Mouse (Mus musculus): ENCODE results near the gene Zfp740. TPM values are rescaled to one million over a fixed set of nuclear protein-coding genes. Genes with fewer than 3 reads are reported as not detected.

Zfp740 gene
- total RNA-seq, 2 experiments from 2014 or later = 39.0 to 39.8 TPM

Other genes with a start within 250 kb of the Zfp740 start
- not detected in 2 replicates for gene Krt78, start 249.0 kb upstream of the Zfp740 start, total RNA-seq (2014; fragmentation: Nextera tagmentation)
- not detected in 2 replicates for gene Krt78, start 249.0 kb upstream of the Zfp740 start, total RNA-seq (2017)
- gene Krt8, start 198.8 kb upstream of the Zfp740 start, total RNA-seq (2014; fragmentation: Nextera tagmentation) = 0.17 and 1.5 TPM in 2 replicates
- 0.27 TPM in 1 of 2 replicates, not detected in the other for gene Krt8, start 198.8 kb upstream of the Zfp740 start, total RNA-seq (2017)
- gene Krt18, start 175.1 kb upstream of the Zfp740 start, total RNA-seq (2014; fragmentation: Nextera tagmentation) = 8.3 TPM in 1 of 2 replicates, not detected in the other
- gene Krt18, start 175.1 kb upstream of the Zfp740 start, total RNA-seq (2017) = 7.2 and 11.5 TPM in 2 replicates
- 328 and 355 TPM in 2 replicates for gene Eif4b, start 129.5 kb upstream of the Zfp740 start, total RNA-seq (2014; fragmentation: Nextera tagmentation)
- 527 and 549 TPM in 2 replicates for gene Eif4b, start 129.5 kb upstream of the Zfp740 start, total RNA-seq (2017)
- not detected in 2 replicates for gene Tns2, start 102.8 kb upstream of the Zfp740 start, total RNA-seq (2014; fragmentation: Nextera tagmentation)
- not detected in 2 replicates for gene Tns2, start 102.8 kb upstream of the Zfp740 start, total RNA-seq (2017)
- gene Spryd3, start 67.0 kb upstream of the Zfp740 start, total RNA-seq (2014; fragmentation: Nextera tagmentation) = 19.6 and 21.5 TPM in 2 replicates
- 14.4 and 18.7 TPM in 2 replicates for gene Spryd3, start 67.0 kb upstream of the Zfp740 start, total RNA-seq (2017)
- gene Igfbp6, start 58.9 kb upstream of the Zfp740 start, total RNA-seq (2014; fragmentation: Nextera tagmentation) = not detected in 2 replicates
- gene Igfbp6, start 58.9 kb upstream of the Zfp740 start, total RNA-seq (2017) = not detected in 2 replicates
- gene Soat2, start 52.7 kb upstream of the Zfp740 start, total RNA-seq (2014; fragmentation: Nextera tagmentation) = 12.8 and 15.4 TPM in 2 replicates
- gene Soat2, start 52.7 kb upstream of the Zfp740 start, total RNA-seq (2017) = 8.9 and 11.2 TPM in 2 replicates
- gene Csad, start 1.5 kb downstream of the Zfp740 start, total RNA-seq (2014; fragmentation: Nextera tagmentation) = 9.6 and 21.4 TPM in 2 replicates
- 11.4 and 33.8 TPM in 2 replicates for gene Csad, start 1.5 kb downstream of the Zfp740 start, total RNA-seq (2017)
- gene Itgb7, start 28.7 kb downstream of the Zfp740 start, total RNA-seq (2014; fragmentation: Nextera tagmentation) = 13.1 and 17.0 TPM in 2 replicates
- gene Itgb7, start 28.7 kb downstream of the Zfp740 start, total RNA-seq (2017) = 47.2 and 51.0 TPM in 2 replicates
- gene Rarg, start 54.3 kb downstream of the Zfp740 start, total RNA-seq (2014; fragmentation: Nextera tagmentation) = 0.61 and 1.8 TPM in 2 replicates
- 1.6 and 6.7 TPM in 2 replicates for gene Rarg, start 54.3 kb downstream of the Zfp740 start, total RNA-seq (2017)
- not detected in 2 replicates for gene Gm9918, start 67.3 kb downstream of the Zfp740 start, total RNA-seq (2014; fragmentation: Nextera tagmentation)
- not detected in 2 replicates for gene Gm9918, start 67.3 kb downstream of the Zfp740 start, total RNA-seq (2017)
- gene Mfsd5, start 76.2 kb downstream of the Zfp740 start, total RNA-seq (2014; fragmentation: Nextera tagmentation) = 30.4 and 32.9 TPM in 2 replicates
- gene Mfsd5, start 76.2 kb downstream of the Zfp740 start, total RNA-seq (2017) = 14.2 and 19.5 TPM in 2 replicates
- 54.5 and 68.3 TPM in 2 replicates for gene Espl1, start 93.0 kb downstream of the Zfp740 start, total RNA-seq (2014; fragmentation: Nextera tagmentation)
- gene Espl1, start 93.0 kb downstream of the Zfp740 start, total RNA-seq (2017) = 16.6 and 40.6 TPM in 2 replicates
- gene Pfdn5, start 122.9 kb downstream of the Zfp740 start, total RNA-seq (2014; fragmentation: Nextera tagmentation) = 210 and 293 TPM in 2 replicates
- gene Pfdn5, start 122.9 kb downstream of the Zfp740 start, total RNA-seq (2017) = 214 and 318 TPM in 2 replicates
- 85.2 and 86.5 TPM in 2 replicates for gene Myg1, start 128.5 kb downstream of the Zfp740 start, total RNA-seq (2014; fragmentation: Nextera tagmentation)
- gene Myg1, start 128.5 kb downstream of the Zfp740 start, total RNA-seq (2017) = 60.8 and 73.8 TPM in 2 replicates
- gene Aaas, start 147.5 kb downstream of the Zfp740 start, total RNA-seq (2014; fragmentation: Nextera tagmentation) = 145 and 165 TPM in 2 replicates
- 179 and 207 TPM in 2 replicates for gene Aaas, start 147.5 kb downstream of the Zfp740 start, total RNA-seq (2017)
- gene Sp7, start 163.9 kb downstream of the Zfp740 start, total RNA-seq (2014; fragmentation: Nextera tagmentation) = not detected in 2 replicates
- gene Sp7, start 163.9 kb downstream of the Zfp740 start, total RNA-seq (2017) = not detected in 2 replicates
- 68.0 and 80.3 TPM in 2 replicates for gene Sp1, start 202.9 kb downstream of the Zfp740 start, total RNA-seq (2014; fragmentation: Nextera tagmentation)
- 45.0 and 62.2 TPM in 2 replicates for gene Sp1, start 202.9 kb downstream of the Zfp740 start, total RNA-seq (2017)
- gene Amhr2, start 242.1 kb downstream of the Zfp740 start, total RNA-seq (2014; fragmentation: Nextera tagmentation) = not detected in 2 replicates
- gene Amhr2, start 242.1 kb downstream of the Zfp740 start, total RNA-seq (2017) = not detected in 2 replicates

Data from megakaryocyte-erythroid progenitor cell, adult 5-6 weeks (primary cell).